Mouse (Mus musculus): ENCODE measurements around the gene Qser1. TPM values are rescaled to one million over a fixed set of nuclear protein-coding genes. Genes with fewer than 3 reads are reported as not detected.
"Not testable (repeated sequence)": the region's sequence is repeated elsewhere in the genome, so short reads cannot be mapped to it uniquely, and the experiment has no call there.

Gene Qser1
- polyA plus RNA-seq, 1 experiment from 2014 or later, result 2.6 TPM

- H3K27ac ChIP-seq (replicated peaks), result peak overlapping the region; percentile 40; the same call in 1 of the 2 replicates
- no peaks in the 10 kb centered on the region for H3K9me3 ChIP-seq (ENCODE audit: control insufficient read depth, low read length)
- ATAC-seq (ENCODE audit: low FRiP score, low TSS enrichment) (no peak), DNase-seq (ENCODE audit: low spot score) (no peak)
- no peak overlapping the region for H3K4me2 ChIP-seq (replicated peaks; ENCODE audit: low read depth)
- no peak overlapping the region for H3K9ac ChIP-seq (ENCODE audit: low read length)
- no peaks in the 10 kb centered on the region for H3K36me3 ChIP-seq (ENCODE audit: control insufficient read depth, insufficient read depth, low read length)
- no peaks in the 10 kb centered on the region for H3K4me1 ChIP-seq (replicated peaks; ENCODE audit: control insufficient read depth, insufficient read depth)
- no peaks in the 10 kb centered on the region for H3K27me3 ChIP-seq (ENCODE audit: control insufficient read depth, insufficient read depth, low read length)
- H3K4me3 ChIP-seq (ENCODE audit: low read depth, low read length), result no peak overlapping the region
- TF ChIP-seq EP300 (optimal IDR thresholded peaks at IDR 0.05) (no peak), CTCF (IDR thresholded peaks at IDR 0.05; ENCODE audit: low read depth) (peak; percentile 31; the same call in 1 of the 2 replicates)
These were observed 24.4 kb upstream of the Qser1 start for GRCm38 (mm10) chr2:104840974-104841373.

GRCm38 (mm10) chr2:104832486-104832885 lies 15.9 kb upstream of the Qser1 start:
- Histone ChIP-seq H3K27me3 (ENCODE audit: control insufficient read depth, insufficient read depth, low read length) (no peaks in the 10 kb centered on the region), H3K4me1 (replicated peaks; ENCODE audit: control insufficient read depth, insufficient read depth) (no peaks in the 10 kb centered on the region), H3K4me2 (replicated peaks; ENCODE audit: low read depth) (no peak overlapping the region), H3K36me3 (ENCODE audit: control insufficient read depth, insufficient read depth, low read length) (no peaks in the 10 kb centered on the region), H3K9me3 (ENCODE audit: control insufficient read depth, low read length) (no peaks in the 10 kb centered on the region), H3K9ac (ENCODE audit: low read length) (no peak overlapping the region), H3K4me3 (ENCODE audit: low read depth, low read length) (no peak overlapping the region), H3K27ac (replicated peaks) (no peak overlapping the region)
- DNase-seq (ENCODE audit: low spot score) (no peak), ATAC-seq (ENCODE audit: low FRiP score, low TSS enrichment) (no peak)
- WGBS, result 87% methylated on average over 2 of the region's 2 CpGs
- no peak for TF ChIP-seq EP300 (optimal IDR thresholded peaks at IDR 0.05)

DNA sequence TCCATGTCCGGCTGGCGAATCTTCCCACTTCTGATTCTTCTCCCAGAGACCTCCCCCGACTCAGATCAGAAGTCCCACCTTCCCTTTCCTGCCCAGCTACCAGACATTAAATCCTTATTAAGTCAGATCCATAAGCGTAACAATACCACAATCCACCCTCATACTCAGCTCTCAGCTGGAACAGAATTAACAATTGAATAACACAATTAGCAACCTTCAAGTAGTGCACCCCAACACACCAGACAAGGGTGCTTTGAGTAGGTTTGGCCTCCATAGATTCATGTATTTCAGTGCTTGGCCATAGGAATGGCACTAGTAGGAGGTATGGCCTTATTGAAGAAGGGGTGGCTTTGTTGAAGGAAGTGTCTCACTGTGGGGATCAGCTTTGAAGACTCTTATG lies 9.6 kb upstream of the Qser1 start:
- Histone ChIP-seq H3K4me2 (replicated peaks; ENCODE audit: low read depth) (no peak overlapping the region), H3K27ac (replicated peaks) (no peak overlapping the region), H3K36me3 (ENCODE audit: control insufficient read depth, insufficient read depth, low read length) (no peaks in the 10 kb centered on the region), H3K4me3 (ENCODE audit: low read depth, low read length) (no peak overlapping the region), H3K27me3 (ENCODE audit: control insufficient read depth, insufficient read depth, low read length) (no peaks in the 10 kb centered on the region), H3K9ac (ENCODE audit: low read length) (no peak overlapping the region), H3K4me1 (replicated peaks; ENCODE audit: control insufficient read depth, insufficient read depth) (no peaks in the 10 kb centered on the region), H3K9me3 (ENCODE audit: control insufficient read depth, low read length) (no peaks in the 10 kb centered on the region)
- 94% methylated on average over 4 of the region's 4 CpGs for WGBS
- TF ChIP-seq EP300 (optimal IDR thresholded peaks at IDR 0.05), result no peak
- no peak for TF ChIP-seq CTCF (IDR thresholded peaks at IDR 0.05; ENCODE audit: low read depth)
- DNase-seq (ENCODE audit: low spot score) (no peak), ATAC-seq (ENCODE audit: low FRiP score, low TSS enrichment) (no peak)

DNA sequence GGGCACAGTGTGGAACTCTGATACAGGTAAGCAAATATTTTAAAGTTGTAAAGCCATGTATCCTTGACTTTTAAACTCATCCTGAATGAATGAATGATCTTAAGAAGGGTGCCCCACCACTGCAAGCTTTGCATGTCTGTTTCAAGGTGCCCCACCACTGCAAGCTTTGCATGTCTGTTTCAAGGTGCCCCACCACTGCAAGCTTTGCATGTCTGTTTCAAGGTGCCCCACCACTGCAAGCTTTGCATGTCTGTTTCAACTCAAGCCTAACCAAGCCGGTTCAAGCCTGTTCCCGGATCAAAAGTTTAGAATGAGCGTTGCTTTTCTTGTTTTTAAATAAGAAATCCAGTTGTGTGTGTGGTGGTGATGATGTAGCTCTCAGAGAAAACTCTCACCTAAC lies 2.2 kb upstream of the Qser1 start:
- not testable (repeated sequence) for DNase-seq (ENCODE audit: low spot score); H3K9ac ChIP-seq (ENCODE audit: low read length); H3K4me3 ChIP-seq (ENCODE audit: low read depth, low read length); H3K27me3 ChIP-seq (ENCODE audit: control insufficient read depth, insufficient read depth, low read length); H3K4me1 ChIP-seq (replicated peaks; ENCODE audit: control insufficient read depth, insufficient read depth); H3K27ac ChIP-seq (replicated peaks); H3K9me3 ChIP-seq (ENCODE audit: control insufficient read depth, low read length); ATAC-seq (ENCODE audit: low FRiP score, low TSS enrichment); H3K36me3 ChIP-seq (ENCODE audit: control insufficient read depth, insufficient read depth, low read length); H3K4me2 ChIP-seq (replicated peaks; ENCODE audit: low read depth)
- 89% methylated on average over 3 of the region's 3 CpGs for WGBS

GRCm38 (mm10) chr2:104817555-104818330 lies 1.2 kb upstream of the Qser1 start:
- Histone ChIP-seq H3K4me1 (replicated peaks; ENCODE audit: control insufficient read depth, insufficient read depth) (peaks cover 3% of the 10 kb centered on the region; the same call in 1 of the 2 replicates), H3K27ac (replicated peaks) (peak overlapping the region; percentile 98), H3K9me3 (ENCODE audit: control insufficient read depth, low read length) (no peaks in the 10 kb centered on the region), H3K4me3 (ENCODE audit: low read depth, low read length) (peak overlapping the region; percentile 94), H3K36me3 (ENCODE audit: control insufficient read depth, insufficient read depth, low read length) (no peaks in the 10 kb centered on the region), H3K9ac (ENCODE audit: low read length) (peak overlapping the region; percentile 98), H3K27me3 (ENCODE audit: control insufficient read depth, insufficient read depth, low read length) (no peaks in the 10 kb centered on the region), H3K4me2 (replicated peaks; ENCODE audit: low read depth) (peak overlapping the region; percentile 85)
- no peak for TF ChIP-seq EP300 (optimal IDR thresholded peaks at IDR 0.05)
- TF ChIP-seq CTCF (IDR thresholded peaks at IDR 0.05; ENCODE audit: low read depth), result no peak
- DNase-seq (ENCODE audit: low spot score) (no peak), ATAC-seq (ENCODE audit: low FRiP score, low TSS enrichment) (0 out of 2 replicates have a peak, but pooled peaks have one; percentile 3)
- 2% methylated on average over 15 of the region's 15 CpGs for WGBS

DNA sequence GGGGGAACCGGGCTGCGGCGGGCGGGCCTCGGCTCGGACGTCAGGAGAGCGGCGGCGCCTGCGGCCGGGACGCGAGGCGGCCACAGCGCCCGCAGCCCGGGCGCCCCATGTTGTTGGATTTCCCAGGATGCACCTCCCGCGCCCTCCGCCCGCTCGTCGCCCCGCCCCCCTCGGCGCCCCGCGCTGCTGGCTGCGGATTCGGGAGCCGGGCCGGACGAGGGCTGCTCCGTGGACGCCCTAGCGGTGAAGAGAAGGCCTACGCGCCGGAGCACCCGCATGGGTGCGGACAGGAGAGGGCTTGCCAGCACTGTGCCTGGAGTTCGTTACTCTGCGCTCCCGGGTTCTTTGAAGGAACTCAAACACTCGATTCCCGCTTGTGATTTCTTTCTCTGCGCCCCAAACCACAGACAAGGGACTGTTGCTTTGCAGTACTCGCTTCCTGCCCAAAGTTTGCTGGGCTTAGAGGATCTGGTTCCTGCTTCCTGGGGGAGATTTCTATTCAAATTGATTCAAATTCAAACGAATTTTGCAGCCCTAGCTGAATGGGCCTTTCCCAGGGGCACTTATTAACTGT lies 393 bp upstream of the Qser1 start:
- Histone ChIP-seq H3K27ac (replicated peaks) (peak overlapping the region; percentile 98), H3K27me3 (ENCODE audit: control insufficient read depth, insufficient read depth, low read length) (no peaks in the 10 kb centered on the region), H3K4me3 (ENCODE audit: low read depth, low read length) (peak overlapping the region; percentile 94), H3K36me3 (ENCODE audit: control insufficient read depth, insufficient read depth, low read length) (no peaks in the 10 kb centered on the region), H3K9me3 (ENCODE audit: control insufficient read depth, low read length) (no peaks in the 10 kb centered on the region), H3K9ac (ENCODE audit: low read length) (peak overlapping the region; percentile 98), H3K4me1 (replicated peaks; ENCODE audit: control insufficient read depth, insufficient read depth) (peaks cover 3% of the 10 kb centered on the region; the same call in 1 of the 2 replicates), H3K4me2 (replicated peaks; ENCODE audit: low read depth) (peak overlapping the region; percentile 85)
- TF ChIP-seq CTCF (IDR thresholded peaks at IDR 0.05; ENCODE audit: low read depth), result peak; percentile 75
- TF ChIP-seq EP300 (optimal IDR thresholded peaks at IDR 0.05), result no peak
- ATAC-seq (ENCODE audit: low FRiP score, low TSS enrichment) (peak; percentile 98), DNase-seq (ENCODE audit: low spot score) (peak; percentile 96)
- under 1% methylated on average over 22 of the region's 51 CpGs for WGBS
